Mouse (Mus musculus): ENCODE results near the gene Olfr871. TPM values are rescaled to one million over a fixed set of nuclear protein-coding genes. Genes with fewer than 3 reads are reported as not detected.
"Not testable (repeated sequence)": the region's sequence is repeated elsewhere in the genome, so short reads cannot be mapped to it uniquely, and the experiment has no call there.

Gene Olfr871
- not detected for total RNA-seq (2018; cell fraction: chromatin; rRNA removed)
- not detected for total RNA-seq (2018; cell fraction: cytosol; rRNA removed)
- total RNA-seq (2018; cell fraction: nucleus; rRNA removed), result not detected
- not detected in 3 replicates for polyA plus RNA-seq (2018)

- H3K36me3 ChIP-seq (ENCODE audit: inconsistent target), result no peaks in the 10 kb centered on the region
- H3K27ac ChIP-seq, result no peak within 1 kb of the TSS
- H3K79me2 ChIP-seq (ENCODE audit: inconsistent target), result no peaks in the 10 kb centered on the region
- no peak within 1 kb of the TSS for H3K4me3 ChIP-seq (ENCODE audit: inconsistent target)
Measured at GRCm38 (mm10) chr9:20211907-20212306, at the start of gene Olfr871. TSS of gene Olfr871 (plus strand) at chr9:20212207.

- Histone ChIP-seq H3K79me2 (ENCODE audit: inconsistent target) (no peaks in the 10 kb centered on the region), H3K27ac (no peak within 1 kb of the TSS), H3K4me3 (ENCODE audit: inconsistent target) (no peak within 1 kb of the TSS), H3K36me3 (ENCODE audit: inconsistent target) (no peaks in the 10 kb centered on the region)
- 91% methylated on average over 2 of the region's 2 CpGs for WGBS (ENCODE audit: missing documents)
Measured at GRCm38 (mm10) chr9:20173957-20174356, 38.0 kb upstream of the Olfr871 start, which contains the start of gene Olfr870. TSS of gene Olfr870 (minus strand) at chr9:20174057.

GRCm38 (mm10) chr9:20179463-20179862, 32.5 kb upstream of the Olfr871 start:
- Histone ChIP-seq H3K4me3 (ENCODE audit: inconsistent target) (no peak overlapping the region), H3K36me3 (ENCODE audit: inconsistent target) (no peaks in the 10 kb centered on the region), H3K79me2 (ENCODE audit: inconsistent target) (no peaks in the 10 kb centered on the region), H3K27ac (no peak overlapping the region)
- WGBS (ENCODE audit: missing documents), result 68% methylated on average over 5 of the region's 5 CpGs

GRCm38 (mm10) chr9:20202131-20202530, 9.9 kb upstream of the Olfr871 start:
- Histone ChIP-seq H3K27ac (no peak overlapping the region), H3K4me3 (ENCODE audit: inconsistent target) (no peak overlapping the region), H3K36me3 (ENCODE audit: inconsistent target) (no peaks in the 10 kb centered on the region), H3K79me2 (ENCODE audit: inconsistent target) (no peaks in the 10 kb centered on the region)
- 78% methylated on average over 1 of the region's 1 CpGs for WGBS (ENCODE audit: missing documents)

GRCm38 (mm10) chr9:20203413-20203984, 8.5 kb upstream of the Olfr871 start:
- not testable (repeated sequence) for H3K27ac ChIP-seq
- whole genome bisulfite sequencing (ENCODE audit: missing documents), result 63% methylated on average over 7 of the region's 7 CpGs

GRCm38 (mm10) chr9:20210812-20211211, 1.2 kb upstream of the Olfr871 start:
- Histone ChIP-seq H3K27ac (no peak overlapping the region), H3K4me3 (ENCODE audit: inconsistent target) (no peak overlapping the region), H3K79me2 (ENCODE audit: inconsistent target) (no peaks in the 10 kb centered on the region), H3K36me3 (ENCODE audit: inconsistent target) (no peaks in the 10 kb centered on the region)
- WGBS (ENCODE audit: missing documents), result 33% methylated on average over 1 of the region's 1 CpGs

More at GRCm38 (mm10) chr9:20203413-20203984, 8.5 kb upstream of the Olfr871 start:
- H3K4me3 ChIP-seq (ENCODE audit: inconsistent target); H3K79me2 ChIP-seq (ENCODE audit: inconsistent target); H3K36me3 ChIP-seq (ENCODE audit: inconsistent target): not testable (repeated sequence)

- no peaks in the 10 kb centered on the region for H3K36me3 ChIP-seq (ENCODE audit: inconsistent target)
- H3K27ac ChIP-seq, result no peak overlapping the region
- H3K4me3 ChIP-seq (ENCODE audit: inconsistent target), result no peak overlapping the region
- WGBS (ENCODE audit: missing documents), result 64% methylated on average over 2 of the region's 2 CpGs
- H3K79me2 ChIP-seq (ENCODE audit: inconsistent target), result no peaks in the 10 kb centered on the region
Measured at GRCm38 (mm10) chr9:20211477-20211876, 530 bp upstream of the Olfr871 start.

GRCm38 (mm10) chr9:20236819-20237218, 24.8 kb downstream of the Olfr871 start, which contains the start of gene Olfr872:
TSS of gene Olfr872 (plus strand) at chr9:20237119.
- Histone ChIP-seq H3K79me2 (ENCODE audit: inconsistent target) (no peaks in the 10 kb centered on the region), H3K27ac (no peak within 1 kb of the TSS), H3K36me3 (ENCODE audit: inconsistent target) (no peaks in the 10 kb centered on the region), H3K4me3 (ENCODE audit: inconsistent target) (no peak within 1 kb of the TSS)

- H3K79me2 ChIP-seq (ENCODE audit: inconsistent target), result no peaks in the 10 kb centered on the region
- H3K4me3 ChIP-seq (ENCODE audit: inconsistent target), result no peak overlapping the region
- no peaks in the 10 kb centered on the region for H3K36me3 ChIP-seq (ENCODE audit: inconsistent target)
- 61% methylated on average over 2 of the region's 2 CpGs for WGBS (ENCODE audit: missing documents)
- no peak overlapping the region for H3K27ac ChIP-seq
Measured at GRCm38 (mm10) chr9:20237378-20237777, 25.4 kb downstream of the Olfr871 start.

Other genes starting within 250 kb of the Olfr871 start
- gene Olfr866, start 184.2 kb upstream of the Olfr871 start, polyA plus RNA-seq (2018), result not detected in 3 replicates
- gene Olfr867, start 154.6 kb upstream of the Olfr871 start, polyA plus RNA-seq (2018), result not detected in 3 replicates
- not detected in 3 replicates for gene Olfr868, start 113.6 kb upstream of the Olfr871 start, polyA plus RNA-seq (2018)
- not detected in 3 replicates for gene Olfr869, start 83.2 kb upstream of the Olfr871 start, polyA plus RNA-seq (2018)
- not detected in 3 replicates for gene Olfr870, start 38.1 kb upstream of the Olfr871 start, polyA plus RNA-seq (2018)
- gene Olfr872, start 24.9 kb downstream of the Olfr871 start, polyA plus RNA-seq (2018), result not detected in 3 replicates
- gene Olfr39, start 70.1 kb downstream of the Olfr871 start, polyA plus RNA-seq (2018), result not detected in 3 replicates
- gene Olfr873, start 86.3 kb downstream of the Olfr871 start, polyA plus RNA-seq (2018), result not detected in 3 replicates
- gene Olfr18, start 123.9 kb downstream of the Olfr871 start, polyA plus RNA-seq (2018), result not detected in 3 replicates
- 3.2 to 8.7 TPM (median 8.1 TPM) in 3 replicates for gene Zfp560, start 173.0 kb downstream of the Olfr871 start, polyA plus RNA-seq (2018)
- gene Zfp26, start 248.0 kb downstream of the Olfr871 start, polyA plus RNA-seq (2018), result 3.2 to 5.8 TPM (median 5.8 TPM) in 3 replicates